Mouse (Mus musculus): ENCODE results near the gene Fgf2.

- TF ChIP-seq CTCF (IDR thresholded peaks at IDR 0.05) = no peak; the same call in 1 of the 2 replicates
- TF ChIP-seq POLR2A (IDR thresholded peaks at IDR 0.05; ENCODE audit: insufficient read depth, low read depth, low read length) = peak; percentile 75
- TF ChIP-seq EP300 (IDR thresholded peaks at IDR 0.05; ENCODE audit: insufficient read depth, low read depth, low read length) = no peak
Observed at GRCm38 (mm10) chr3:37419458-37419991, 71.4 kb downstream of the Fgf2 start, which contains the start of gene Spata5.
